7 mouse cellular contexts compared by ENCODE assay signal in genomic region chr5:92505402-92505865, GRCm38 (mm10). TPM values are rescaled to one million over a fixed set of nuclear protein-coding genes. Genes with fewer than 3 reads are reported as not detected.
DNase-seq lines count a peak whose midpoint lies in the region; ATAC-seq and TF ChIP-seq lines count a peak whose summit lies in the region.

No protein-coding gene starts in this region.

- TF ChIP-seq POLR2A in kidney, adult 2 months (IDR thresholded peaks at IDR 0.05; ENCODE audit: low read depth, low read length), result peak; percentile 22
- peak; percentile 17; the same call in 1 of the 2 replicates for TF ChIP-seq POLR2A in spleen, adult 2 months (IDR thresholded peaks at IDR 0.05; ENCODE audit: low read depth, low read length)

- peak overlapping the region; percentile 78 for H3K4me2 ChIP-seq in embryonic facial prominence, embryonic 11.5 days (ENCODE audit: low read depth, low read length)
- peak overlapping the region; percentile 74 for H3K4me2 ChIP-seq in limb, embryonic 12.5 days
- H3K4me2 ChIP-seq in midbrain, embryonic 15.5 days, result peak overlapping the region; percentile 50

- peak; percentile 97 for ATAC-seq in embryonic facial prominence, embryonic 11.5 days (replicated peaks; ENCODE audit: insufficient number of reproducible peaks, low FRiP score, low TSS enrichment, low read depth)
- ATAC-seq in limb, embryonic 12.5 days (ENCODE audit: insufficient number of reproducible peaks, insufficient read depth, low FRiP score, low TSS enrichment, low read depth), result peak; percentile 97
- peak; percentile 97 for ATAC-seq in midbrain, embryonic 15.5 days (replicated peaks)

- peak overlapping the region; percentile 91 for H3K9ac ChIP-seq in embryonic facial prominence, embryonic 11.5 days (replicated peaks; ENCODE audit: low read length)
- H3K9ac ChIP-seq in limb, embryonic 12.5 days (replicated peaks), result peak overlapping the region; percentile 84
- peak overlapping the region; percentile 97 for H3K9ac ChIP-seq in midbrain, embryonic 15.5 days

- H3K9me3 ChIP-seq in embryonic facial prominence, embryonic 11.5 days (replicated peaks; ENCODE audit: control insufficient read depth, low read length), result no peaks in the 10 kb centered on the region
- H3K9me3 ChIP-seq in limb, embryonic 12.5 days, result no peaks in the 10 kb centered on the region
- no peaks in the 10 kb centered on the region for H3K9me3 ChIP-seq in midbrain, embryonic 15.5 days

- under 1% methylated on average over 47 of the region's 48 CpGs for WGBS in embryonic facial prominence, embryonic 11.5 days
- under 1% methylated on average over 48 of the region's 48 CpGs for WGBS in kidney, adult 2 months
- under 1% methylated on average over 48 of the region's 48 CpGs for WGBS in limb, embryonic 12.5 days
- under 1% methylated on average over 47 of the region's 48 CpGs for WGBS in midbrain, embryonic 15.5 days
- under 1% methylated on average over 48 of the region's 48 CpGs for WGBS in spleen, adult 2 months

- peak overlapping the region; percentile 91 for H3K27ac ChIP-seq in embryonic facial prominence, embryonic 11.5 days (replicated peaks; ENCODE audit: low read depth, low read length)
- H3K27ac ChIP-seq in kidney, adult 2 months (ENCODE audit: insufficient read depth, low read depth, low read length), result peak overlapping the region; percentile 77
- H3K27ac ChIP-seq in limb, embryonic 12.5 days, result peak overlapping the region; percentile 96
- H3K27ac ChIP-seq in midbrain, embryonic 15.5 days, result peak overlapping the region; percentile 99
- peak overlapping the region; percentile 98 for H3K27ac ChIP-seq in spleen, adult 2 months (ENCODE audit: insufficient read depth, low read length)

- DNase-seq in adrenal gland, postnatal 14 days, result peak; percentile 99
- DNase-seq in embryonic facial prominence, embryonic 11.5 days (ENCODE audit: low spot score), result peak; percentile 95
- peak; percentile 95 to 99 for DNase-seq in heart, adult 18-20 months
- DNase-seq in kidney, adult 2 months, result peak; percentile 97
- DNase-seq in spleen, adult 2 months (ENCODE audit: low read depth in 1 of 2, low spot score in 2 of 2), result peak; percentile 72 to 93

- H3K27me3 ChIP-seq in embryonic facial prominence, embryonic 11.5 days (ENCODE audit: control insufficient read depth, insufficient read depth, low read length), result no peaks in the 10 kb centered on the region
- no peaks in the 10 kb centered on the region for H3K27me3 ChIP-seq in kidney, adult 2 months (replicated peaks; ENCODE audit: control insufficient read depth, insufficient read depth, low read length)
- H3K27me3 ChIP-seq in limb, embryonic 12.5 days, result no peaks in the 10 kb centered on the region
- H3K27me3 ChIP-seq in midbrain, embryonic 15.5 days (replicated peaks), result no peaks in the 10 kb centered on the region
- H3K27me3 ChIP-seq in spleen, adult 2 months (ENCODE audit: control insufficient read depth, insufficient read depth, low read length), result no peaks in the 10 kb centered on the region

- no peaks in the 10 kb centered on the region for H3K4me1 ChIP-seq in embryonic facial prominence, embryonic 11.5 days (ENCODE audit: control insufficient read depth, insufficient read depth, low read length)
- H3K4me1 ChIP-seq in kidney, adult 2 months (ENCODE audit: control insufficient read depth, insufficient read depth, low read length), result peaks cover 6% of the 10 kb centered on the region; the same call in 1 of the 2 replicates
- H3K4me1 ChIP-seq in limb, embryonic 12.5 days (replicated peaks), result peaks cover 18% of the 10 kb centered on the region
- peaks cover 30% of the 10 kb centered on the region for H3K4me1 ChIP-seq in midbrain, embryonic 15.5 days
- peaks cover 8% of the 10 kb centered on the region; the same call in 1 of the 2 replicates for H3K4me1 ChIP-seq in spleen, adult 2 months (ENCODE audit: control insufficient read depth, insufficient read depth, insufficient read length)

- H3K4me3 ChIP-seq in embryonic facial prominence, embryonic 11.5 days (ENCODE audit: low read depth, low read length), result peak overlapping the region; percentile 89
- H3K4me3 ChIP-seq in kidney, adult 2 months (ENCODE audit: insufficient read depth, low read depth, low read length), result peak overlapping the region; percentile 64
- H3K4me3 ChIP-seq in limb, embryonic 12.5 days (replicated peaks), result peak overlapping the region; percentile 72
- H3K4me3 ChIP-seq in midbrain, embryonic 15.5 days, result peak overlapping the region; percentile 93
- peak overlapping the region; percentile 79 for H3K4me3 ChIP-seq in spleen, adult 2 months (ENCODE audit: extremely low read depth, insufficient read depth, insufficient read length)

- no peaks in the 10 kb centered on the region for H3K36me3 ChIP-seq in embryonic facial prominence, embryonic 11.5 days (replicated peaks; ENCODE audit: control insufficient read depth, insufficient read depth, low read depth, low read length)
- no peaks in the 10 kb centered on the region for H3K36me3 ChIP-seq in kidney, adult 2 months (ENCODE audit: control insufficient read depth, insufficient read depth, low read length)
- H3K36me3 ChIP-seq in limb, embryonic 12.5 days, result no peaks in the 10 kb centered on the region
- H3K36me3 ChIP-seq in midbrain, embryonic 15.5 days (replicated peaks), result no peaks in the 10 kb centered on the region
- H3K36me3 ChIP-seq in spleen, adult 2 months (ENCODE audit: control insufficient read depth, insufficient read depth, low read length), result no peaks in the 10 kb centered on the region; the same call in 1 of the 2 replicates

- peak; percentile 74 for TF ChIP-seq CTCF in kidney, adult 2 months (conservative IDR thresholded peaks at IDR 0.05; ENCODE audit: insufficient read depth, insufficient read length, low read depth, low read length)
- peak; percentile 46; the same call in 1 of the 2 replicates for TF ChIP-seq CTCF in spleen, adult 2 months (IDR thresholded peaks at IDR 0.05; ENCODE audit: extremely low read depth, insufficient read depth, insufficient read length, insufficient replicate concordance)

RNA-seq across cellular contexts. Expression of gene Scarb2, which starts 1.2 kb away (rescaled TPM):
- total RNA-seq in adrenal gland, postnatal 14 days (2021), result 67.4 and 73.7 TPM in 2 replicates
- polyA plus RNA-seq in embryonic facial prominence, embryonic 11.5 days (2014; fragmentation: Nextera tagmentation; extraction: Ambion mirVana), result 8.7 and 9.7 TPM in 2 replicates
- total RNA-seq in heart, adult 18-20 months (2021), result 10 to 100 TPM; 79.5 to 88.4 TPM
- 17.7 and 19.9 TPM in 2 replicates for polyA plus RNA-seq in kidney, adult 2 months (2012; rRNA removed)
- 9.0 and 9.4 TPM in 2 replicates for polyA plus RNA-seq in limb, embryonic 12.5 days (2016; fragmentation: Nextera tagmentation; extraction: Ambion mirVana)
- polyA plus RNA-seq in midbrain, embryonic 15.5 days (2015; fragmentation: Nextera tagmentation; extraction: Ambion mirVana), result 24.4 and 25.4 TPM in 2 replicates
- 15.4 and 16.0 TPM in 2 replicates for polyA plus RNA-seq in spleen, adult 2 months (2012; rRNA removed)

RNA-seq across cellular contexts. Expression of gene Fam47e, which starts 49.4 kb away (rescaled TPM):
- total RNA-seq in adrenal gland, postnatal 14 days (2021), result not detected in 2 replicates
- not detected in 2 replicates for polyA plus RNA-seq in embryonic facial prominence, embryonic 11.5 days (2014; fragmentation: Nextera tagmentation; extraction: Ambion mirVana)
- total RNA-seq in heart, adult 18-20 months (2021), result under 1 TPM in 1 of 2 experiments, not detected in 1; 0.87 TPM
- polyA plus RNA-seq in kidney, adult 2 months (2012; rRNA removed), result 0.52 and 0.83 TPM in 2 replicates
- 0.20 TPM in 1 of 2 replicates, not detected in the other for polyA plus RNA-seq in limb, embryonic 12.5 days (2016; fragmentation: Nextera tagmentation; extraction: Ambion mirVana)
- 0.88 and 1.0 TPM in 2 replicates for polyA plus RNA-seq in midbrain, embryonic 15.5 days (2015; fragmentation: Nextera tagmentation; extraction: Ambion mirVana)
- 0.12 and 0.19 TPM in 2 replicates for polyA plus RNA-seq in spleen, adult 2 months (2012; rRNA removed)

Comparison
In these comparisons a context has a peak if more than half of its experiments do, and no peak if none do; other contexts are left out.
1. Peak in every context shown above with its lines: DNase-seq, ATAC-seq, H3K4me3 ChIP-seq and H3K27ac ChIP-seq.